Mouse (Mus musculus) heart, embryonic 11.5 days (tissue): Measurements from ENCODE around the gene Gm13124. TPM values are rescaled to one million over a fixed set of nuclear protein-coding genes. Genes with fewer than 3 reads are reported as not detected.
"Not testable (repeated sequence)": the region's sequence is repeated elsewhere in the genome, so short reads cannot be mapped to it uniquely, and the experiment has no call there.

ENCODE experiments used
- ATAC-seq: fragments of 200-750 bp; cut with Nextera tagmentation; replicated peaks from 2 replicates; pipeline ENCODE4 v1.8.0; 2017; ENCODE audit warnings: moderate library complexity; ENCODE audit not compliant: insufficient number of reproducible peaks, low FRiP score, low TSS enrichment
- H3K27ac ChIP-seq: fragments of 300-500 bp; sonication (generic); 2 replicates; pipeline ENCODE4 v1.5.1; 2014; ENCODE audit warnings: mild to moderate bottlenecking, low read depth, low read length
- H3K27me3 ChIP-seq: fragments of 300-500 bp; sonication (generic); 2 replicates; pipeline ENCODE4 v1.6.1; 2014; ENCODE audit warnings: mild to moderate bottlenecking, low read length, mixed read lengths; ENCODE audit not compliant: control insufficient read depth, insufficient read depth
- H3K36me3 ChIP-seq: fragments of 300-500 bp; sonication (generic); 2 replicates; pipeline ENCODE4 v1.6.1; 2014; ENCODE audit warnings: mild to moderate bottlenecking, low read length, moderate library complexity, mixed read lengths; ENCODE audit not compliant: control insufficient read depth, insufficient read depth
- H3K4me1 ChIP-seq: fragments of 300-500 bp; sonication (generic); 2 replicates; pipeline ENCODE4 v1.6.1; 2014; ENCODE audit warnings: low read length; ENCODE audit not compliant: control insufficient read depth, insufficient read depth
- H3K4me2 ChIP-seq: fragments of 300-500 bp; sonication (generic); 2 replicates; pipeline ENCODE4 v1.6.1; 2014; ENCODE audit warnings: mild to moderate bottlenecking, moderate library complexity
- H3K4me3 ChIP-seq: fragments of 300-500 bp; sonication (generic); 2 replicates; pipeline ENCODE4 v1.5.1; 2014; ENCODE audit warnings: low read depth, low read length
- H3K9ac ChIP-seq: fragments of 300-500 bp; sonication (generic); 2 replicates; pipeline ENCODE4 v1.6.1; 2014; ENCODE audit warnings: mild to moderate bottlenecking, low read depth, low read length, moderate library complexity
- H3K9me3 ChIP-seq: fragments of 300-500 bp; sonication (generic); replicated peaks from 2 replicates; pipeline ENCODE4 v1.6.1; 2016; ENCODE audit warnings: low read length; ENCODE audit not compliant: control insufficient read depth
- WGBS: fragments of 180-500 bp; shearing (Covaris S2); extraction: QIAGEN DNeasy Blood & Tissue Kit; methylation state at CpG from one replicate; pipeline ENCODE4 v1.1.7; 2014; ENCODE audit not compliant: insufficient replicate concordance; 5-methylcytosine and 5-hydroxymethylcytosine counted together
- polyA plus RNA-seq: library from polyadenylated mRNA; unstranded; fragments of >200 nt; fragmentation: Nextera tagmentation; extraction: Ambion mirVana; gene quantifications from 2 replicates; pipeline ENCODE4 v1.2.1, GENCODE M21; 2014

Gm13124 gene
- polyA plus RNA-seq, 1 experiment from 2014 or later, result not detected

DNA sequence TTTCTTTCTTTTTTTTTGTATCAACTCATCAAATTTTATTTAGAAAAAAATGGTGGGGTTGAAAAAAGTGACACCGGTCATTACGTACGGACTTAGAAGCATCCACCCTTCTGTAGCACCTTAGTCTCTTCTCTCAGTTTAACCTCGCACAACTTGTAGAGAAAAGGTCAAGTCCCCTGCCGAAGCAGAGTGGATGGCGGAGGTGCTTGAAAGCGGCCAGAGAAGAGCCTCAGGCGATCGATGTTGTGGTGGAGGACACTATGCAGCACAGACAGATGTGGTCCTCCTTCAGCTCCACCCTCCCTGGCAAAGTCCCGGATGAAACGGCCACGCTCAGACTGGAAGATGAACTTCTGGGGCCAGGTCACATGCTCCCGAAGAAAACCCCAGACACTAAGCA lies 19.6 kb downstream of the Gm13124 start:
- H3K4me3 ChIP-seq, H3K36me3 ChIP-seq, H3K27ac ChIP-seq, H3K27me3 ChIP-seq, H3K9me3 ChIP-seq, H3K9ac ChIP-seq, H3K4me1 ChIP-seq, H3K4me2 ChIP-seq, ATAC-seq: not testable (repeated sequence)
- WGBS, result 85% methylated on average over 13 of the region's 13 CpGs

DNA sequence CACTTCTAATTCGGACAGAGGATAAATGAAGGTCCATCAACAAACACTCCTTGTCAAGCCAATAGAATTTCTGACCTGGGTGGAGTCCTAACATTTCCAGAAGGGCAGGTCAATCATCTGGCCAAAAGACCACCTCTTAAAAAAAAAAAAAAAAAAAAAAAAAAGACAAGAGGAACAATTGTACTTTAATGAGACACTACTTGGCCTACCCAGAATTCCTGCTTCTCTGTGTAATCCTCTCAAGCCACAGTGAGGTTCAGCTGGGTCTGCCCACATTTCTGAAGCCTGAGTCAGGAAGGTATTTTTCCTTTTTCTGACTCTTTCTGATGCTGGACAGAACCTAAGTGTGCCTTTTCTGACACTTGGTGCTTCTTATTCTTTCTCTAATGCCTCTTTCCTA lies 20.2 kb downstream of the Gm13124 start:
- no peak overlapping the region for H3K4me2 ChIP-seq
- 71% methylated on average over 1 of the region's 1 CpGs for WGBS
- no peak overlapping the region for H3K4me3 ChIP-seq
- H3K9me3 ChIP-seq, result no peaks in the 10 kb centered on the region
- no peak for ATAC-seq
- no peak overlapping the region for H3K9ac ChIP-seq
- H3K4me1 ChIP-seq, result no peaks in the 10 kb centered on the region
- H3K27me3 ChIP-seq, result no peaks in the 10 kb centered on the region
- no peak overlapping the region for H3K27ac ChIP-seq
- H3K36me3 ChIP-seq, result no peaks in the 10 kb centered on the region

DNA sequence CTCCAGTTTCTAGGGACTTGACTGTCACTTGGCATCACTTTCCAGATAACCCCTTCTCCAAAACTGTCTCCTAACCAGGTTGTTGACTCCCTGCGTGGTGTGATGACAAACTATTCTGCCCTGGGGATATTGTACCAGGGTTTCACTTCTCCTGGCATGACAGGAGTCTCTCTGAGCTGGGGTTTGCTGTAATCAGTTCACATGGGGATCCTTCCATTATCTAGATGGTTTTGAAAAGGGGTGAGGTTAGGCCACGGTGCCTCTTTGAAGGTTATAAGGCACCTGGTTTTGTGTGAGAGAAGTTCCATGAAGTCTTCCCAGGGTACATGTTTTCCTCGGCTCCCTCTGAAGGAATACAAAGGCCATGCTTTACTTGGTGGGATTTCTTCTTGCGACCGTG lies 45.4 kb downstream of the Gm13124 start, which contains the start of gene 9430007A20Rik:
Gene 9430007A20Rik (plus strand): TSS at position 301 of the 400 bp plus-strand sequence.
- Histone ChIP-seq H3K9ac (no peak within 1 kb of the TSS), H3K9me3 (peaks cover 2% of the 10 kb centered on the region; the same call in 1 of the 2 replicates), H3K4me1 (no peaks in the 10 kb centered on the region), H3K4me2 (no peak within 1 kb of the TSS), H3K36me3 (no peaks in the 10 kb centered on the region), H3K27ac (no peak within 1 kb of the TSS), H3K4me3 (no peak within 1 kb of the TSS), H3K27me3 (no peaks in the 10 kb centered on the region)
- 77% methylated on average over 5 of the region's 5 CpGs for WGBS
- no peak for ATAC-seq

DNA sequence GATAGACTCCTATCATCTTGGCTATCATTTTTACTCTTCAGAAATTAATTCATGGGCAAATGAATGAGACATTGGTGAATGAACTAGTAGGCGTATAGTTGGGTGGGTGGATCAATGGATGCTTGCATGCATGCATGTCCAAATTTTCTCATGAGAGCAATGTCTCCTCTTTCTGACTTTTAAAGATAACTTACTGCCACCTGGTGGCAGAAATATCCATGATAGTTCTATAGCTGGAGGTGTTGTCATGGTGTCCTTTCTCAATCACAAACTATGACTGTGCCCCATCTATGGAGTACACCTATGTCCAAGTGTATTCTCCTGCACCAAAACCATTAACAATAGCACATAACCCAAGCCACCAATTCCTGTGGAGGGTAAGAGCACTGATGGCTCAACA lies 58.4 kb downstream of the Gm13124 start:
- Histone ChIP-seq H3K9me3 (no peaks in the 10 kb centered on the region), H3K27ac (no peak overlapping the region), H3K9ac (no peak overlapping the region), H3K4me2 (no peak overlapping the region), H3K4me3 (no peak overlapping the region), H3K4me1 (no peaks in the 10 kb centered on the region), H3K36me3 (no peaks in the 10 kb centered on the region), H3K27me3 (no peaks in the 10 kb centered on the region)
- 63% methylated on average over 1 of the region's 1 CpGs for WGBS
- ATAC-seq, result no peak

Other genes with a start within 250 kb of the Gm13124 start
- not detected in 2 replicates for gene Gm13128, start 234.9 kb downstream of the Gm13124 start, polyA plus RNA-seq
- not detected in 2 replicates for gene Gm13119, start 207.2 kb downstream of the Gm13124 start, polyA plus RNA-seq
- not detected in 2 replicates for gene Pramef20, start 187.2 kb downstream of the Gm13124 start, polyA plus RNA-seq
- gene Pramef12, start 156.7 kb downstream of the Gm13124 start, polyA plus RNA-seq, result not detected in 2 replicates
- not detected in 2 replicates for gene 1700012P22Rik, start 126.4 kb downstream of the Gm13124 start, polyA plus RNA-seq
- not detected in 2 replicates for gene Gm9944, start 111.8 kb downstream of the Gm13124 start, polyA plus RNA-seq
- gene Aadacl3, start 101.4 kb downstream of the Gm13124 start, polyA plus RNA-seq, result not detected in 2 replicates
- not detected in 2 replicates for gene 9430007A20Rik, start 45.3 kb downstream of the Gm13124 start, polyA plus RNA-seq
- gene Aadacl4, start 48.6 kb upstream of the Gm13124 start, polyA plus RNA-seq, result not detected in 2 replicates
- not detected in 2 replicates for gene Gm436, start 121.2 kb upstream of the Gm13124 start, polyA plus RNA-seq
- gene Gm13178, start 156.3 kb upstream of the Gm13124 start, polyA plus RNA-seq, result not detected in 2 replicates
- gene Gm438, start 221.4 kb upstream of the Gm13124 start, polyA plus RNA-seq, result not detected in 2 replicates